Mouse (Mus musculus) CD4-positive helper T cell, adult 2 months (primary cell): ENCODE data around the gene Tmem251.
A peak's percentile ranks its signal among the peaks of the same experiment; 100 is the strongest.

Experiments
- DNase-seq: peaks from one replicate; pipeline ENCODE4 v3.0.0-alpha.2; 2012; ENCODE audit warnings: low read depth, missing footprints, low spot score

Gene Tmem251

DNA sequence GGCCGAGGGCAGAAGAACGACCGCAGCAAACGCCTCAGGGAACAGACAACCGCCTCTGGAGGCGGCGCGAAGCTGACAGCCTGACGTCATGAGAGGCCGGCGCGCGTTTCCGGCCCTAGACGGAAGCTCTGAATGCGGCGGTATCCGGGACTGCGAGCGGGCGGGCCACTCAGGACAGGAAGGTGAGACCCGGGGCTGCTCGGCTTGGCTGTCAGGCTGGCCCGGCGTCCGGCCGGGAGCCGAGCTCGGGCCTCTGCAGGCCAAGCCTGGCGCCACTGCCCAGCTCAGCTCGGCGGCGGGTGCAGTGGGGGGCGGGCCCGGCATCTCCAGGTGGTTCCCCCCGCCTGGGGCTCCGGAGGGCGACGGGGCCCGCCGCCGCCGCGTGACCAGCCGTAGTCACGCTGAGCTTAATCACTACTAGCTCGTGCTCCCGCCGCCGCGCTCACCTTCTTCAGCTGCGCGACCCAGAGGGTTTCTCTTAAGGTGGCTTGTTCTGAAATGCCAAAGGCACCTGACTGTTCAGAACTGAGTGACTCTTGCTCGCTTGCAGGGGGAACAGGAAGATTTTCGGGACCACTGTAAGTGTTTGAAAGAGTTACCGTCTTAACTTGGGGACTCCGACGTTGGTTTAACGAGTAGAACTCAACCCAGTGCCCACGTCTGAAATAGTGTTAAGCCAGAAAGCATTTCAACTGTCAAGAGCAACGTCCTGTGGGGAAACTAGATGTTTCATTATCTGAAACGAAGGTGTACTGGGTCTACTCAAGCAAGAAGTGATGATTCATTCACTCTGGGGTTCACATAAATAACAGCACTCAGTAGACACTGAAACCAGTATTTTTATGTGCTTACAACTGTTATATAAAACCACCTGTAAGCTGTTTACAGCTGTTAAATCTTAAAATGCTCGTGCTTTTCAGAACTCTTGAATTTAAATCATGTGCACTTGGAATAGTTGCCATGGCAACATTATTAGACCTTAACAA is at the start of gene Tmem251, which contains the start of gene Moap1:
Tmem251 (plus strand) TSS at position 174 of the 986 bp plus-strand sequence.
Moap1 (minus strand) TSS at position 73 of the 986 bp plus-strand sequence.
- peak; percentile 94 for DNase-seq

DNA sequence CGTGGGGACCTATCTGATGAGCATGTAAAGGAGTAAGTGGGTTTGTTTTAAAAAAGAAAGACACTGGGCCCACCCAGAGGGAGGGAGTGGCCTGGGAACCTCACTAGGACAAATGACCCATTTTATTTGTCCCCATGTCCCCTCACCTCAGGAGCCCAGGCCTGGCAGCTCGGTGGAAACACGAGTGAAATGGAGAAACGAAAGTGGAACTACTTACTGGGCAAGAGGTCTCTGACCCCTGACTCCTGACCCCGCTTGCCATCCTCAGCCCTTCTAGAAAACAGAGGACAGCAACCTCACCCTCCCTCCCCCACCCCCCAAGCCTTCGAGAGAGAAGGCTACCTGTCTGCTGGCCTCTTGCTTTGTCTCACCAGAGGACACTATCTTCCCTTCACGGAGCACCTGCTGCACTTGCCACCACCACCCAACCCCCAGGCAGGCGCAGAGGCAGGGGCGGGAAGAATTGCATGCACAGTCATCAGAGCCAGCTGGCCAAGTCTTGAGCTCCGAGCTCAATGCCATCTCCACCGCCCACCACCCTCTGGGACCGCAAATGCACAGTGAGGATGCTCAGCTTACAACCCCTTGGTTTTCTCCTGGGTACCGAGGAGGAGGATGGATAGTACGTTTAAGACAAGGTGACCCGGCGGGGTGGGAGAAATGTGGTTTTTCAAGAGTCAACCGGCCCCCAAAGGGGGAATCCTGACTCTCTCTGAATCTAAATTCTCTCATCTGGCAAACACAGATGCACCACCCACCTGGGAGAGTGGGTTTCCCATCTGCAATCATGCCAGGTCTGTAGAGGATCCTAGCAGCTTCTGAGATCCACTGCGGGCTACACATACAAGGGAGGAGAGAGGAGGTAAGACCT is 48.0 kb upstream of the Tmem251 start:
- DNase-seq = peak; percentile 66

DNA sequence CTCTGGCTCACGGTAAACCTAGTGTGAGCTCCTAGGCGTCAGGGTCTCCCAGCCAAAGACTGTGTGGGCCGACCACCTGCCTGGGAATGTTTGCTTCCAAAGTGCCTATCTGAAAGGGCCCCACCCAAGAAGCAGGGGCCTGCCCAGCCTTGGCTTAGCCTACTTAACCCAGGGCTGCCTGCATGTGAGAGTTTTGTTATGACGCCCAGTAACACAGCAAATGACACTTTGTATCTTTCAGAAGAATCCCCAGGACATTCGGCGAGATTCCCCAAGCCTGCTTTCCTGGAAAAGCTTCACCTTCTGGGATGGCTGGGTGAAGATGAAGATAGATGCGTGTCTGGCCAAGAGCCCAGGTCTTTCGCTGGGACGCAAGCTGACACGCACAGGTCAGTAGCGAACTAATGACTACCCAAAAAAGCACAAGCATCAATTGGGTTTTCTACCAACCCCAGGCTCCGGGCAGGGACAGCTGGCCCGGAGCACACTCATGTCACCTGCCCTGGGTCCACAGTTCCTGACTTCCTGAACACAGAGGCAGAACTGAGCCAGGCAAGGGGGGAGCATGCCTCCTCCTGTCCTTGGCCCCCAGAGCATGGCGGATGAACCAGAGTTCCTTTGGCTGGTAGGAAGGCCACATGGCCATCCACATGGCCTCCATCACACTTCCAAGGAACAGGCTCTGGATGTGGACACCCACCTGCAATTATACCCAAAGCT is 46.8 kb upstream of the Tmem251 start:
- no peak for DNase-seq

DNA sequence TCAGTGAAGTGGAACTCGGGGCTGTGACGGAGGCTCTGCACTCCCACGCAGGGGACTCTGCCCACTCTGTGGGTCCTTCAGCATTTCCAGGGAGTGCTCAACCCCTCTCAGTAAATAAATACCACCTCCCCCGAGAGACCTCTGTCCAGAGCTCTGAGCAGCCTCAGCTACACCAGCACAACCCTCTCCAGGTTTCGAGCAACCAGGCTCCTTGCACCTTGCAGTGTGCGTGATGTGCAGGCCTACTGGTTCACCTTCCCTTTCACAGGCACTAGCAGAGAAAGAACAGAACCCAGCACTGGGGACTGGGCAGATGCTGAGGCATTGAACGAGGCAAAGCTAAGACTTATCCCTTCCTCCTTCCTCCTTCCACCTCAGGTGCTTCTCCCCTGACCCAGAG is 46.2 kb upstream of the Tmem251 start:
- DNase-seq = no peak

DNA sequence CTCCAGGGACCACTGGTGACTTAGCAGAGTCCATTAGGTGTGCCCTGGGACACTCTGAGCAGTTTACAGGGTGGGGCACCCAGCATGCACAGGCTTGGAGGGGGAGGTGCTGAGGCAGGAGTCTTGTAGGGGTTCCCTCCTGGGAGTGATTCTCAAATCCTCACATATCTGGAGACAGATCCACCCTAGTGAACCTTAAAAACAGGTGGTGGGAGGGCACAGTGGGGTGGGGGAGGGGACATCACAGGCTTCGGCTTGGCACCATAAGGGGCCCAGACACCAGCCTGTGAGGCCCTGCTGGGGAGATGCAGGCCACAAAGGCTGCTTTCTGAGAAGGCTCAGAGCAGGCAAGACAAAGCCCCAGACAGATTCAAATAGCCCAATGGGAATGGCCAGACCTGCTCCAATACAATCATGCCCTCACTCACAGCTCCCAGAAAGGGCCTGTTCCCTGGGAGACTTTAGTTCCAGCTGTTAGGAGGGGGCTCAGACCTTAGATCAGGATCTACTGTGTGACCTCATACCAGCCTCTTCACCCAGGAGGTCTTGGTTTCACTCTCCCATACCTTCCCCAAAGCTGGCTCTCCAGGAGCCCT is 45.4 kb upstream of the Tmem251 start:
- DNase-seq = peak; percentile 41

DNA sequence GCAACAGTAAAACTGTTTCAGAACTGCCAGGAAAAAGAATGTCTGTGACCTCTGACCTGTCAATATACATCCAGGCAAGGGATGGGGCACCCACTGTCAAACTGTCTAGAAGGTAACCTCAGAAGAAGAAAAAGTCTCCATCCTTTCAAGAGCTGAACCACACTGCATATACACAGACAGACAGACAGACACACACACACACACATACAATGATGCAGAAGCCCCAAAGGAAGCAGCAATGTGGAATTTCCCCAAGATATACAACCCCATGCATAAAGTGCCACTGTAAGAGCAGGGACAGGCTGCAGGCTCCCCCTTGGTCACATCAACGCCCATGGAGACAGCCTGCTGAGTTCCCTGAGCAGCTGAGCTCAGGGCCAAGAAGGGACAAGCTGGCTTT is 44.4 kb upstream of the Tmem251 start:
- peak; percentile 69 for DNase-seq

DNA sequence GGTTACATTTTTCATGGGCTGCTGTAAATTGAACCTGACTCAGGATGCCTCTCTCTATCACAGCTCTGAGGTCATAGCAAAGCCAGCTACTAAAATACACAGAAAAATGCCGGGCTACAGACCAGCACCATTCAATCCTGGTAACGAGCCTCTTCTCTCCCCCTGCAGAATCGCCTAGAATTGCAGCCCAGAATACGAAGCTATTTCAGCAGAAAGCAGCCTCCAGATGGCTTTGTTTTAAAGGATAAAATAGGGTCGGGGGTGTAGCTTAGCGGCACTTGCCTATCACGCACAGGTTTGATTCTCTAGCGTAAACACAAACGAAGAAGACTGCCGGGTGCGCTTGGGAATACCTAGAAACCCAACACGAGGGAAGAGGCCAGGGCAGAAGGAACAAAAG is 43.1 kb upstream of the Tmem251 start:
- DNase-seq = no peak

DNA sequence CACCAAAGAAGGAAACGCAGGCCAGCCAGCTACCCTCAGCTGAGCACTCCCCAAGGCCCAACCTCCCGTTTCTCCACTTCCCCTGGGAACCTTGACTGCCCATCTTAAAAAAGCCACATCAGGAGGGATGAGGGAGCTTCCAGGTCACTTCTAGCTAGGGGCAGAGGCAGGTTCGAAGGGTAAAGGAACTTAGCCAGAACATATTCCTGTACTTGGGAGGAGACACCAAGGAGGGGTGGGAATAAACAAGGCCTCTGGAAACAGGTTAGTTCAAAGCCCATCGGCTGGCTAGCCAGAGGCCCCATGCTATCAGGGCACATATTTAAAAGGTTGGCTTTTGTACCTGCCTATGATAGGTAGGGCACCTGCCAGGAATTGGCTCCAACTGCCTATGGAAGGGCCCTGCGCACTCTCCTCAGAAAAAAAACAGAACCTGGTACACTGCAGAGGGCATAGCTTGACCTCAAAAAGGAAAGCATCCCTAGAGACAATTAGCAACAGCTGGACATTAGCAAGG is 41.8 kb upstream of the Tmem251 start:
- no peak for DNase-seq

DNA sequence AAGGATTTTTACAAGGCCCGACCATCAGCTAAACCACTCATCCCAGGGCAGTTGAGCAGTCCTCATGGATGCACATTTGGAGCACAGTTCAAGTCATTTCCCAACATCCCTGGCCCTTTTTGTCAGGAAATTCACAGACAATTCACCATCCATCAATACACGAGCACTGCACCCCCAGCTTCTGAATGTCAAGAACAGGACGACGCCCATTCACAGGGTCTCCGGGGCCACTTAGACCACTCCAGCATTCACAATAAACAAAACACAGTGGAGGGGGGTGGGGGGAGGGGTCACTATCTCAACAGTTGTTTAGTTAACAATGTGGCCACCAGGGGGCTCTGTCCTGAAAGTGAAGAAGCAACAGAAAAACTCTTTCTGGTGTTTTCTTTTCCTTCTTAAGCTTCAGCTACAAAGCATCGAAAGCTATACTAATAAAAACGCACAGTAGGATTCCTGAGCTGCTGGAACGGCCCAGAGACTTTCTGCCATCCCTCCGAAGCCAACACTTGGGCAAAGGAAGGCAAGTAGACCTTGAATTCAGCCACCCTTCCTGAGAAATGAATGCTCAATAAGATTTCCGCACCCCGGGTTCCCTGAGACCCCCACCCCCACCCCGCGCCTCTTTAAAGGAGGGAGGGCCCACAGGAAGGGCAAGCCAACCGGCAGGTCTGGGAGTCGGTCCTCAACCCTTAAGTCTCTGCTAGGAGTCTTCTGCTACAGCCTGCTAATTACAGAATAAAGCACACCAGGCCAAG is 41.0 kb upstream of the Tmem251 start:
- DNase-seq = peak; percentile 86

DNA sequence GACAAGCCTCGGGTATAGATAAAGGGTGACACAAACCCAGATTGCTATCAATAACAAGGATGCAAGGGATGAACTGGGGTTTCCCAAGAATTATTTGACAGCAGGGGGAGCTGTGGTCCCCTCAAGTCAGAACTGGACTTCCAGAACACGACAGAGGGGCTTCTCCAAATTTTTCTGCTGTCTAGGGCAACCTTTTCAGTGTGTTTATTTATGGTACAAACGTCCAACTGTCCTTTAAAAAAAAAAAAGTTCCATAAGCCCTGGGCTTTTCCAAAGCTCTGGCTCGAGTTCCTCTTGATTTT is 40.5 kb upstream of the Tmem251 start:
- DNase-seq = no peak

DNA sequence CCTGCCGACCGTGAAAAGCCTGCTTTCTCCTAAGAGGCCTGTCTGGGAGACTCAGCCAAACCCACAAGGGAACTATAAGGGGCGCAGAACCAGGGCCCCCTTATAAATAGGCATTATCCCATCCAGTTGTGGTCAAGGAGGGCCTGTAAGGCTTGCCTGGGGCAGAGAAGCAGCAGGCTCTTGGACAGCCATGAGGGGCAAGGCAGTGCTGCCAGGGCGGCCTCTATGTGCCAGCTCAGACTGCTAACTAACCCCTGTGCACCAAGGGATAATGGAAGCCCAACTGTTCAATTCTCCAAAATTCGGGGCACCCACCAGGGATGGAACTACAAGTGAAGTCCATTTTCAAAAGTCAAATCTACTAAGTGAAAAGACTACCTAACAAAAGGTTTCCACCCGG is 40.1 kb upstream of the Tmem251 start:
- DNase-seq = no peak

DNA sequence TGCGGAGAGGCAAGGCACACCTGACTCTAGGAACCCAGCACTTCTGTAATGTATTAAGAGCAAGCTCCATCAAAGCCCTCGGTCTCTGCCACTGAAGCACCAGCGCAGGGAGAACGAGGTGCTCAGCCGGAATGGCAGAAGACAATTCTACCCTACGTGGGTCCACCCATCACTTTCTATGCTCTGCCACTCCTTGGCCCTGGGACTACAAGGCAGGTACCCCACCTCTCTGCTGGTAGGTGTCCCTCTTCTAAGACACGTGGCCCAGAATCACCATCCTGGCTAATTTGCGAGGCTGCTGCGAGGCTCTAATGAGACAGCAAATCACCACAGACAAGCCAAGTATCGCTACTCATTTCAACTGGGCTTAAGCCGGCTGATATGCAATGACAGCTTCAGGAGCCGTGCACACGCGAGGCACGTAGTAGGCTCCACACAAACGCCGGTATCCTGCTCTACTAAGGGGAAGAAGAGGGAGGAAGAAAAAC is 39.6 kb upstream of the Tmem251 start:
- peak; percentile 47 for DNase-seq

DNA sequence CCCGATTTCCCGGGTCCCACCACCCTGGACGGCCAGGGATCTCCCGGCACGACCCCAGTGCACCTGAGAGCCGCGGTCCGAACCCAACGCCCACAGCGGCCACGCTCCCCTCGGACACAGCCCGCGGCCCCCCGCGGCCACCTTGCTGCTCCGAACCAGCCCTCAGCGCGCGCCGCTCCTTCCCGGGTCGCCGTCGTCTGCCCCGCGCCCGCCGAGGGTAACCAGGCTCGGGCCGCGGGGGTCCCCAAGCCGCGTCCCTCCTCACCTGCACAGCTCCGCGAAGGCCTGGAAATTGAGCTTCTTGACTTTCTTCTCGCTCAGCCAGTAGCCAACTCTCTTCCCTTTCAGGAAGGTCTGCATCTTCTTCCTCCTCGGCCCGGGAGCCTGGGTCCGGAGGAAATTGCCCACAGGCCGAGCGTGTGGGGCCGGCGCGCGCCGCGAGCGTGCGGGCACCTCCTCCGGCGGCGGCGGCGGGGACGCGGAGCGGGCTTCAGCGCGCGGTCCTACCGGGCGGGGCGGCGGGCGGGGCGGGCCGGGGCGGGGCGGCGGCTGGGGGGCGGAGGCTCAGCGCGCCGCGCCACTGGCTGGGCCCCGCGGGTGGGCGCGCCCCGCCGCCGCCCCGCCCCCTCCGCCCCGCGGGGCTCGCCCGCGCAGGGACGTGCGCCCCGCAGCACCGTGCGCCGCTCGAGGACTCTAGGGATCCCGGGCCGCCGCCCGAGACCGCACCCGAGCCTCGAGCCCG is 38.9 kb upstream of the Tmem251 start, which contains the start of gene Itpk1:
Itpk1 (minus strand) TSS at position 474 of the 742 bp plus-strand sequence.
- no peak for DNase-seq

DNA sequence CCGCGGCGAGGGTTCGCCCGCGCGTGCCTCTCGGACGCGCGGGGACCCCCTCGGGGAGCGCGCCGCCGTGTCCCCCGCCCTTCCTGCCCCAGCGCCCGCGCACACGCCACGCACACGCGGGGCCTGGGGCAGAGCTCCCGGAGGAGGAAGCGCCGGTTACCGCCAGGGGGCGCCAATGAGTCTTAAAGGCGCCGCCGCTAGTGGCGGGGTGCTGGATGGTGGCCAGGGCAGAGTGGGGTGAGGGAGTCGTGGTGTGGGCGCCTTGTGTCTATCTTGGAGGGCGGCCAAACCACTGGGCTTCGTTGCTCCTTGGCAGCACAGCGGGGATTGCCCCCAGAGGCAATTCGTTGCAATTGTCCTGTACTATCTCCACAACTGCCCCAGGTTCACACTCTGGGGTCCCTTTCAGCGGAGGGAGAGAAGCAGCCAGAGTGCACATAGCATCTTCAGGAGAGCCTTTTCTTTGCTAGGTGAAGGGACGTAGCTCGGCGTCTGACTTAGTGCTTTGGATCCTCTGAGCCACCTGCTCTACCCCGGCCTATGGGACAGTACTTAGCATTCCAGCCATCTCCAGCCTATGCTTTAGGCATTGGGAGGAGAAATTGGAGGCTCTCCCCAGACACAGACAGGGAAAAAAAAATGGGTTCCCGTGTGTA is 38.2 kb upstream of the Tmem251 start:
- DNase-seq = peak; percentile 92

DNA sequence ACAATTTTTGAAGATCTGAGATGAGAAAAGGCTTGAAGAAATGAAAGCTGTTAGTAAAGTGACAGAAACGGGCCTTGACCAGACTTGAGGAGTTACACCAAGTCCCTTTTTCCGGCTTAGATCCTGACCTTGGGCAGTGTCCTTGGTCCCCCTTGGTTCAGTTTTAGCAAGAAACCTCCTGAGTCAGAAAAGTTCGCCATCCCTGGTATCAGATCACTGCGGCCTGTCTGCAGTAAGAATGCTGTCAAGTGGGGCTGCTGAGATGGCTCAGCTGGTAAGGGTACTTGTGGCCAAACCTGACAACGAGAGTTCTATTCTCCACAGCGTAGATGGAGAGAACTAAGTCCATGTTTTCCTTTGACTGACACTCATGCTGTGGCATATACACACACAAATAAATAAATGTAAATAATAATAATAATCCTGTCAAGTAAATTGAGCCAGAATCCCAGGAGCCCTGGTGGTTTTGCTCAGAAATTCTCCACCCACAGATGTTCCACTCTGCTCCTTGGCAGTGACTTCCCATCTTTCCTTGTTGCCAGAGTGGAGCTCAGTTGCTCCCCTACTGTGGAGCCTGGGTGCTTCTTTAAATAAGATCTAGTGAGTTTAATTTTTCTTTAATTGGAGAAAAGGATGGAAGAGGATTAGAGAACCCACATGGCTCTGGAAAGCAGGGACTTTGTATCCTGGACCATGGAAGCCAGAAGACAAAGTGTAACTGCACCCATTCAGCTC is 37.5 kb upstream of the Tmem251 start:
- DNase-seq = no peak

DNA sequence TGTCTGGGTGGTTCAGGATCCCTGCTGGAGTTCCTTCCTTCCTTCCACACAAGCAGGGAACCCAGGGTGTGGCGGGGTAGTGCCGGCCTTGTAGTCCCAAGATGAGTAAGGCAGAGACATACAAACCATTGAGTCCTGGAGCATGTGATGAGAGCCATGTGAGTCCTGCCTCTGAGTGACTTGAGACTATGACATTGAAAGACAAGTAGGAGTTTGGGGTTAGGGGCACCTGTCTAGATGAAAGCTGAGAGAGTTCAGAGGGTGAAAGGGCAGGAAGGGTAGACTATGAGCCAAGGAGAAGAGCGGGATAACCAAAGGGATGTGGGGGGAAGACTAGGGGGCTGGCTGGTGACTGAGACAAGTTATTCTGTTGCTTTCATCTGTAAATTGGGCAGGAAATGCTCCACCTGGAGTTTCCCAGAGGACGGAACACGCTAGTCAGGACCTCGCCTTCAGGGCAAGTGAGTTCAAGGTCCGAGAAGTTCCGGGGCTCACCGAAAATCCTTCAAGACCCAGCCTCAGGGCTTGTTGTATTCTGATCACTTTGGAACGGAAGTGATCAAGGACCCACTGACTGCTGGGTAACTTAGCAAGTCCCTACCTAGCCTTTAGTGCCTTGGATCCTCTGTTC is 36.6 kb upstream of the Tmem251 start:
- DNase-seq = no peak

DNA sequence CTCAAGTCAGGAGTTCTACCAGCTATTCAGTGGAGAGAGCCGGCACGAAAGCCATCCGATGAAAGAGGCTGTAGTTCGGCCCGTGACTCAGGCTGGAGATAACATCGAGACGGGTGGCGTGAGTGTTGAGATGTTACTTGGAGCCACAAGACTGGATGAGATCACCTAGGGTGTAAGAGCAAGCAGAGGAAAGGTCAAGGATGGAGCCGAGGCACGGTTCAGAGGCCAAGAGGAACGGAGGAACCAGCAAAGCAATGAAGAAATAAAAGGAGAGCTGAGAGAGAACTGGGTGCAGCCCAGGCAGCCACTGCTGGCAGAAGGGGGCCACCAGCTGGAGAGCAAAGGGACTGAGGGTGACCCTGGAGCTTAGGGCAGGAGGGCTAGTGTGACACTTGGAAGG is 35.3 kb upstream of the Tmem251 start:
- no peak for DNase-seq

DNA sequence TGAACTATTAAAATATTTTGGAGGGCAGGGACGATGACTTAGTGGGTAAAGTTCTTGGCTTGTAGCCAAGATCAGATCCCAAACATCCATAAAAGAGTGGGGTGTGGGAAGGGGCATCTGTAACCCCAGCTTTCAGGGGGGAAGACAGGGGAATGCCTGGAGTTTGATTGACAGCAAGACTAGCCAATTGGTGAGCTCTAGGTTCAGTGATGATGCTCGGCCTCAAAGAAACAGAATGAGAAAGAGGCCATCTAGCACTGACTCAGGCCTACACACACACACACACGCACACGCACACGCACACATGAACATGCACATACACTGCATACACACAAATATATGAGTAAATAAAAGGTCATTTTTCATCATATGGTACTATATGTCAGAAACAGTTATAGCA is 33.7 kb upstream of the Tmem251 start:
- DNase-seq = no peak
